Mouse (Mus musculus): ENCODE results near the gene Npas2.

GRCm38 (mm10) chr1:39372220-39372843 lies 178.8 kb downstream of the Npas2 start:
- TF ChIP-seq CTCF (IDR thresholded peaks at IDR 0.05; ENCODE audit: low read depth) (no peak), EP300 (IDR thresholded peaks at IDR 0.05; ENCODE audit: low read depth) (no peak)
